27 mouse cellular contexts compared by ENCODE assay signal in the genomic region with DNA sequence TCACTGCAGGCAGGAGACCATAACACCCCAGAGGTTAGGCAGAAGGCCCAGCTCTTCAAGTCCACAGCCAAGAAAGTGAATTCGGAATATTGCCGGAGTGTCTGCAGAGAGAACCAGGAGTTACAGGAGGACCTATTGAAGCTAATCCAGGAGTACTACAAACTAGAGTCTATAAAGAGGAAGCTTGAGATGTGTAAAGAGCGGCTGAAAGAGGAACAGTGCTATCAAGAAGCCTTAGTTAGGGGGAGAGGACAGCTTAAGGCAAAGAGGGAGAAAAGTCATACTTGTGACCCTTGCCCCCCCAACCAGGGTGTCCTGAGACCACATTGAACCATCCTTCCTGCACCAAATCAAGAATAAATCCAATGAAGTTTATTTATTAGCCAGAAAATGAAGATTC. TPM values are rescaled to one million over a fixed set of nuclear protein-coding genes. Genes with fewer than 3 reads are reported as not detected.
"Had no signal": no experiment of that assay in that cellular context is flagged by ENCODE, and none has a peak within 500 bp of the region (broad histone marks: within the 10 kb centered on the region; RNA-seq: fewer than 3 reads in every experiment).

No protein-coding gene starts in this region.

- H3K4me1 ChIP-seq: kidney, embryonic 15.5 days; liver, embryonic 13.5 days; midbrain, embryonic 12.5 days had no signal

- H3K27me3 ChIP-seq: midbrain, embryonic 12.5 days had no signal

- H3K4me3 ChIP-seq: kidney, embryonic 15.5 days; layer of hippocampus, adult 2 months; left cerebral cortex, adult 2 months; liver, embryonic 13.5 days; midbrain, embryonic 12.5 days had no signal

- ATAC-seq: midbrain, embryonic 16.5 days had no signal

- H3K4me2 ChIP-seq: kidney, embryonic 15.5 days; liver, embryonic 13.5 days; midbrain, embryonic 12.5 days had no signal

- H3K9ac ChIP-seq: kidney, embryonic 15.5 days; liver, embryonic 13.5 days; midbrain, embryonic 12.5 days had no signal

- H3K9me3 ChIP-seq: kidney, embryonic 15.5 days; liver, embryonic 13.5 days; midbrain, embryonic 12.5 days had no signal

- DNase-seq: kidney, adult 2 months; kidney, postnatal 14 days; kidney, postnatal 4 days; layer of hippocampus, postnatal 36 days; liver, embryonic 13.5 days; lung, adult 2 months; lung, postnatal 14 days; lung, postnatal 4 days; right cerebral cortex, adult 18-20 months; right cerebral cortex, postnatal 14 days; right cerebral cortex, postnatal 4 days; thymus, adult 2 months; thymus, postnatal 14 days; thymus, postnatal 4 days had no signal

- H3K36me3 ChIP-seq: liver, embryonic 13.5 days had no signal

- H3K27ac ChIP-seq: kidney, embryonic 15.5 days; layer of hippocampus, adult 2 months; left cerebral cortex, adult 2 months; liver, embryonic 13.5 days; midbrain, embryonic 12.5 days; stomach, postnatal 0 days had no signal

RNA-seq across cellular contexts. Expression of gene 4930548H24Rik, which starts 2.3 kb away (rescaled TPM):
- total RNA-seq: liver, adult 2 months had no signal
- polyA plus RNA-seq: kidney, adult 2 months; kidney, embryonic 15.5 days; limb, embryonic 11.5 days; liver, adult 2 months; liver, embryonic 13.5 days; liver, embryonic 16.5 days; lung, adult 2 months; lung, embryonic 16.5 days; midbrain, embryonic 16.5 days; neural tube, embryonic 11.5 days; neural tube, embryonic 14.5 days; stomach, embryonic 14.5 days; stomach, postnatal 0 days had no signal
